Mouse (Mus musculus) midbrain, embryonic 16.5 days (tissue): ENCODE results near the gene Camk2n1. TPM values are rescaled to one million over a fixed set of nuclear protein-coding genes. Genes with fewer than 3 reads are reported as not detected.

Experiments used
- ATAC-seq: fragments of 200-750 bp; cut with Nextera tagmentation; 2 replicates; pipeline ENCODE4 v1.8.0; 2017; ENCODE audit warnings: moderate TSS enrichment
- H3K27ac ChIP-seq: fragments of 300-500 bp; sonication (generic); 2 replicates; pipeline ENCODE4 v1.5.1; 2014; ENCODE audit warnings: mild to moderate bottlenecking, low read length, mixed read lengths
- H3K27me3 ChIP-seq: fragments of 300-500 bp; sonication (generic); 2 replicates; pipeline ENCODE4 v1.6.1; 2014; ENCODE audit warnings: low read depth, low read length, mixed read lengths; ENCODE audit not compliant: control insufficient read depth, insufficient read depth
- H3K36me3 ChIP-seq: fragments of 300-500 bp; sonication (generic); 2 replicates; pipeline ENCODE4 v1.6.1; 2014; ENCODE audit warnings: mild to moderate bottlenecking, low read length, moderate library complexity, mixed read lengths; ENCODE audit not compliant: control insufficient read depth, insufficient read depth
- H3K4me1 ChIP-seq: fragments of 300-500 bp; sonication (generic); 2 replicates; pipeline ENCODE4 v1.6.1; 2014; ENCODE audit warnings: mild to moderate bottlenecking, low read length, mixed read lengths; ENCODE audit not compliant: control insufficient read depth, insufficient read depth
- H3K4me2 ChIP-seq: fragments of 300-500 bp; sonication (generic); 2 replicates; pipeline ENCODE4 v1.6.1; 2014; ENCODE audit warnings: mild to moderate bottlenecking, low read length, mixed read lengths
- H3K4me3 ChIP-seq: fragments of 300-500 bp; sonication (generic); 2 replicates; pipeline ENCODE4 v1.5.1; 2014; ENCODE audit warnings: low read depth, mild to moderate bottlenecking, low read length, moderate library complexity, mixed read lengths
- H3K9ac ChIP-seq: fragments of 300-500 bp; sonication (generic); 2 replicates; pipeline ENCODE4 v1.6.1; 2014; ENCODE audit warnings: low read depth, low read length, mixed read lengths
- H3K9me3 ChIP-seq: fragments of 300-500 bp; sonication (generic); replicated peaks from 2 replicates; pipeline ENCODE4 v1.6.1; 2014; ENCODE audit warnings: mild to moderate bottlenecking, low read length, mixed read lengths; ENCODE audit not compliant: control insufficient read depth, poor library complexity, severe bottlenecking
- WGBS: fragments of 180-500 bp; shearing (Covaris S2); extraction: QIAGEN DNeasy Blood & Tissue Kit; methylation state at CpG from one replicate; pipeline ENCODE4 v1.1.7; 2014; 5-methylcytosine and 5-hydroxymethylcytosine counted together
- polyA plus RNA-seq: library from polyadenylated mRNA; unstranded; fragments of >200 nt; fragmentation: Nextera tagmentation; extraction: Ambion mirVana; gene quantifications from 2 replicates; pipeline ENCODE4 v1.2.1, GENCODE M21; 2015

The Camk2n1 gene
- polyA plus RNA-seq, 1 experiment from 2014 or later, result 18.7 TPM

- Histone ChIP-seq H3K4me3 (no peak overlapping the region), H3K36me3 (no peaks in the 10 kb centered on the region), H3K4me1 (peaks cover 35% of the 10 kb centered on the region), H3K27ac (no peak overlapping the region), H3K9me3 (no peaks in the 10 kb centered on the region), H3K27me3 (no peaks in the 10 kb centered on the region), H3K9ac (no peak overlapping the region), H3K4me2 (no peak overlapping the region)
- ATAC-seq, result no peak
- 87% methylated on average over 5 of the region's 5 CpGs for WGBS
These were observed 13.3 kb downstream of the Camk2n1 start for GRCm38 (mm10) chr4:138467451-138467850.

- Histone ChIP-seq H3K4me2 (no peak overlapping the region), H3K27ac (no peak overlapping the region), H3K4me1 (peaks cover 19% of the 10 kb centered on the region), H3K9ac (no peak overlapping the region), H3K4me3 (no peak overlapping the region), H3K27me3 (no peaks in the 10 kb centered on the region), H3K9me3 (no peaks in the 10 kb centered on the region), H3K36me3 (no peaks in the 10 kb centered on the region)
- WGBS, result 18% methylated on average over 7 of the region's 7 CpGs
- ATAC-seq, result no peak
These were observed 15.0 kb downstream of the Camk2n1 start for GRCm38 (mm10) chr4:138469080-138469479.

GRCm38 (mm10) chr4:138471241-138471640, 17.1 kb downstream of the Camk2n1 start:
- H3K27ac ChIP-seq, result no peak overlapping the region
- ATAC-seq, result no peak
- H3K4me1 ChIP-seq, result peaks cover 5% of the 10 kb centered on the region

GRCm38 (mm10) chr4:138479595-138479994, 25.5 kb downstream of the Camk2n1 start:
- peaks cover 5% of the 10 kb centered on the region; the same call in 1 of the 2 replicates for H3K4me1 ChIP-seq
- no peak overlapping the region for H3K9ac ChIP-seq
- no peaks in the 10 kb centered on the region for H3K9me3 ChIP-seq
- H3K4me3 ChIP-seq, result no peak overlapping the region
- WGBS, result 86% methylated on average over 7 of the region's 7 CpGs
- no peak for ATAC-seq
- no peaks in the 10 kb centered on the region for H3K36me3 ChIP-seq
- H3K27ac ChIP-seq, result no peak overlapping the region
- H3K27me3 ChIP-seq, result no peaks in the 10 kb centered on the region
- no peak overlapping the region for H3K4me2 ChIP-seq

More at GRCm38 (mm10) chr4:138471241-138471640, 17.1 kb downstream of the Camk2n1 start:
- H3K9me3 ChIP-seq, result no peaks in the 10 kb centered on the region
- H3K27me3 ChIP-seq, result no peaks in the 10 kb centered on the region
- H3K4me2 ChIP-seq, result no peak overlapping the region
- no peak overlapping the region for H3K4me3 ChIP-seq
- WGBS, result 68% methylated on average over 7 of the region's 7 CpGs
- no peaks in the 10 kb centered on the region for H3K36me3 ChIP-seq
- H3K9ac ChIP-seq, result no peak overlapping the region

GRCm38 (mm10) chr4:138480962-138481361, 26.8 kb downstream of the Camk2n1 start:
- Histone ChIP-seq H3K27me3 (no peaks in the 10 kb centered on the region), H3K4me3 (no peak overlapping the region), H3K4me2 (no peak overlapping the region), H3K36me3 (no peaks in the 10 kb centered on the region), H3K4me1 (peaks cover 5% of the 10 kb centered on the region; the same call in 1 of the 2 replicates), H3K9me3 (no peaks in the 10 kb centered on the region), H3K27ac (no peak overlapping the region), H3K9ac (no peak overlapping the region)
- no peak for ATAC-seq
- WGBS, result 43% methylated on average over 9 of the region's 9 CpGs

GRCm38 (mm10) chr4:138482721-138483120, 28.6 kb downstream of the Camk2n1 start:
- no peak overlapping the region for H3K9ac ChIP-seq
- H3K27me3 ChIP-seq, result no peaks in the 10 kb centered on the region
- H3K36me3 ChIP-seq, result no peaks in the 10 kb centered on the region
- 84% methylated on average over 8 of the region's 8 CpGs for WGBS
- H3K27ac ChIP-seq, result no peak overlapping the region
- no peak overlapping the region for H3K4me3 ChIP-seq
- H3K4me1 ChIP-seq, result peaks cover 3% of the 10 kb centered on the region
- no peaks in the 10 kb centered on the region for H3K9me3 ChIP-seq
- no peak for ATAC-seq
- H3K4me2 ChIP-seq, result no peak overlapping the region

GRCm38 (mm10) chr4:138488241-138488640, 34.1 kb downstream of the Camk2n1 start:
- Histone ChIP-seq H3K9ac (no peak overlapping the region), H3K9me3 (no peaks in the 10 kb centered on the region), H3K36me3 (no peaks in the 10 kb centered on the region), H3K4me3 (no peak overlapping the region), H3K4me2 (no peak overlapping the region), H3K27me3 (no peaks in the 10 kb centered on the region), H3K4me1 (peaks cover 7% of the 10 kb centered on the region), H3K27ac (no peak overlapping the region)
- 23% methylated on average over 8 of the region's 8 CpGs for WGBS
- no peak for ATAC-seq

- H3K27ac ChIP-seq, result no peak overlapping the region
- H3K4me2 ChIP-seq, result no peak overlapping the region
- ATAC-seq, result no peak
- H3K9ac ChIP-seq, result no peak overlapping the region
- no peaks in the 10 kb centered on the region for H3K9me3 ChIP-seq
- WGBS, result 69% methylated on average over 4 of the region's 4 CpGs
- no peaks in the 10 kb centered on the region for H3K27me3 ChIP-seq
- H3K4me1 ChIP-seq, result peaks cover 26% of the 10 kb centered on the region
- no peak overlapping the region for H3K4me3 ChIP-seq
- H3K36me3 ChIP-seq, result no peaks in the 10 kb centered on the region
These were observed 37.0 kb downstream of the Camk2n1 start for GRCm38 (mm10) chr4:138491088-138491487.

- 0 out of 2 replicates have a peak overlapping the region, but pooled peaks have one; percentile 6 for H3K9ac ChIP-seq
- no peaks in the 10 kb centered on the region for H3K36me3 ChIP-seq
- WGBS, result 49% methylated on average over 5 of the region's 5 CpGs
- no peak overlapping the region for H3K4me3 ChIP-seq
- H3K4me1 ChIP-seq, result peaks cover 32% of the 10 kb centered on the region
- H3K9me3 ChIP-seq, result no peaks in the 10 kb centered on the region
- no peaks in the 10 kb centered on the region for H3K27me3 ChIP-seq
- no peak overlapping the region for H3K4me2 ChIP-seq
- ATAC-seq, result no peak
- no peak overlapping the region for H3K27ac ChIP-seq
These were observed 39.3 kb downstream of the Camk2n1 start for GRCm38 (mm10) chr4:138493161-138494001.
